Mouse (Mus musculus): ENCODE data around the gene Rps8.

- TF ChIP-seq CTCF (IDR thresholded peaks at IDR 0.05; ENCODE audit: control insufficient read depth, insufficient read depth, insufficient read length) (no peak), MYOD1 (IDR thresholded peaks at IDR 0.05; ENCODE audit: control insufficient read depth, insufficient read length, low read depth) (no peak), CEBPB (IDR thresholded peaks at IDR 0.05; ENCODE audit: low read depth) (no peak), USF1 (IDR thresholded peaks at IDR 0.05; ENCODE audit: low read depth) (no peak)
These were observed 3.3 kb downstream of the Rps8 start for GRCm38 (mm10) chr4:117152714-117153113.

Data from C2C12 (cell line).